Comparison of ENCODE assay signal across 25 mouse cellular contexts in the genomic region with DNA sequence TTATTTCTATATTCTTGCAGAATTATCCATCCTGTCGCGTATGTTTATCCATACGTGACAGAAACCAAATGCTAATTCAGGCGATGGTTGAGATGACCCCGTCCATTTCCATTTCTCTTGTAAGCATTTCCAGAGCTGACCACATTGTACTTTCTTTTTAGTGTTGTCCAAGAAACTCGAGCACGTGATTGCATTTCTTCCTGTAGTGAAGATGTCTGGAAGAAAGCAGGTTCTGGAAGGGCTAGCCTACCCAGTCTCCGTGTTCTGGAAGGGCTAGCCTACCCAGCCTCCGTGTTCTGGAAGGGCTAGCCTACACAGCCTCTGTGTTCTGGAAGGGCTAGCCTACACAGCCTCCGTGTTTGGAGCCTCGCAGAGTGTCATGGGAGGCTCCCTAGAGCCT. TPM values are rescaled to one million over a fixed set of nuclear protein-coding genes. Genes with fewer than 3 reads are reported as not detected.
DNase-seq lines count a peak whose midpoint lies in the region; ATAC-seq lines count a peak whose summit lies in the region.
"Had no signal": no experiment of that assay in that cellular context is flagged by ENCODE, and none has a peak within 500 bp of the region (broad histone marks: within the 10 kb centered on the region; RNA-seq: fewer than 3 reads in every experiment).

No protein-coding gene starts in this region.

- H3K4me2 ChIP-seq in forebrain, embryonic 15.5 days (replicated peaks): no peak overlapping the region
- no peak overlapping the region for H3K4me2 ChIP-seq in midbrain, embryonic 15.5 days
- peak overlapping the region; percentile 35 for H3K4me2 ChIP-seq in intestine, embryonic 15.5 days (replicated peaks)
- H3K4me2 ChIP-seq in stomach, embryonic 15.5 days: peak overlapping the region; percentile 14; the same call in 1 of the 2 replicates
- H3K4me2 ChIP-seq: hindbrain, embryonic 14.5 days; kidney, embryonic 15.5 days; limb, embryonic 13.5 days; liver, embryonic 12.5 days had no signal

- peaks cover 93% of the 10 kb centered on the region for H3K4me1 ChIP-seq in forebrain, embryonic 10.5 days
- H3K4me1 ChIP-seq in forebrain, embryonic 15.5 days: peaks cover 44% of the 10 kb centered on the region
- H3K4me1 ChIP-seq in midbrain, embryonic 10.5 days: peaks cover 87% of the 10 kb centered on the region
- H3K4me1 ChIP-seq in midbrain, embryonic 15.5 days: peaks cover 22% of the 10 kb centered on the region
- H3K4me1 ChIP-seq in intestine, embryonic 15.5 days (replicated peaks): peaks cover 33% of the 10 kb centered on the region
- H3K4me1 ChIP-seq in stomach, embryonic 15.5 days: peaks cover 39% of the 10 kb centered on the region

- no peak for ATAC-seq in forebrain, embryonic 15.5 days (replicated peaks)
- no peak for ATAC-seq in midbrain, embryonic 15.5 days (replicated peaks)
- ATAC-seq in intestine, embryonic 15.5 days: no peak; the same call in 1 of the 2 replicates
- peak; percentile 20; the same call in 1 of the 2 replicates for ATAC-seq in stomach, embryonic 15.5 days (ENCODE audit: insufficient read depth, low FRiP score, low read depth)
- ATAC-seq: liver, embryonic 12.5 days had no signal

- peak overlapping the region; percentile 26; the same call in 1 of the 2 replicates for H3K4me3 ChIP-seq in forebrain, embryonic 10.5 days
- H3K4me3 ChIP-seq in forebrain, embryonic 15.5 days: no peak overlapping the region
- peak overlapping the region; percentile 38 for H3K4me3 ChIP-seq in midbrain, embryonic 10.5 days
- no peak overlapping the region for H3K4me3 ChIP-seq in midbrain, embryonic 15.5 days
- no peak overlapping the region for H3K4me3 ChIP-seq in intestine, embryonic 15.5 days (replicated peaks)
- no peak overlapping the region for H3K4me3 ChIP-seq in stomach, embryonic 15.5 days (replicated peaks)
- H3K4me3 ChIP-seq: embryonic facial prominence, embryonic 10.5 days; kidney, embryonic 15.5 days; limb, embryonic 13.5 days; liver, embryonic 12.5 days had no signal

- H3K9ac ChIP-seq in forebrain, embryonic 15.5 days (replicated peaks): no peak overlapping the region
- no peak overlapping the region for H3K9ac ChIP-seq in midbrain, embryonic 15.5 days
- H3K9ac ChIP-seq in intestine, embryonic 15.5 days: no peak overlapping the region
- H3K9ac ChIP-seq in stomach, embryonic 15.5 days: no peak overlapping the region
- H3K9ac ChIP-seq: hindbrain, embryonic 14.5 days; kidney, embryonic 15.5 days; limb, embryonic 13.5 days; liver, embryonic 12.5 days had no signal

- H3K36me3 ChIP-seq in forebrain, embryonic 10.5 days (replicated peaks): no peaks in the 10 kb centered on the region
- no peaks in the 10 kb centered on the region for H3K36me3 ChIP-seq in forebrain, embryonic 15.5 days
- no peaks in the 10 kb centered on the region for H3K36me3 ChIP-seq in midbrain, embryonic 10.5 days
- no peaks in the 10 kb centered on the region for H3K36me3 ChIP-seq in midbrain, embryonic 15.5 days (replicated peaks)
- H3K36me3 ChIP-seq in intestine, embryonic 15.5 days: no peaks in the 10 kb centered on the region
- H3K36me3 ChIP-seq in stomach, embryonic 15.5 days: no peaks in the 10 kb centered on the region
- H3K36me3 ChIP-seq: embryonic facial prominence, embryonic 10.5 days; kidney, embryonic 15.5 days; limb, embryonic 13.5 days; liver, embryonic 12.5 days had no signal

- 87% methylated on average over 11 of the region's 11 CpGs for WGBS in forebrain, embryonic 10.5 days
- WGBS in forebrain, embryonic 15.5 days: 69% methylated on average over 11 of the region's 11 CpGs
- WGBS in midbrain, embryonic 10.5 days: 84% methylated on average over 11 of the region's 11 CpGs
- 70% methylated on average over 11 of the region's 11 CpGs for WGBS in midbrain, embryonic 15.5 days
- 48% methylated on average over 11 of the region's 11 CpGs for WGBS in intestine, embryonic 15.5 days
- 50% methylated on average over 11 of the region's 11 CpGs for WGBS in stomach, embryonic 15.5 days

- H3K9me3 ChIP-seq in forebrain, embryonic 10.5 days: no peaks in the 10 kb centered on the region
- H3K9me3 ChIP-seq in forebrain, embryonic 15.5 days: no peaks in the 10 kb centered on the region
- no peaks in the 10 kb centered on the region for H3K9me3 ChIP-seq in midbrain, embryonic 10.5 days (replicated peaks)
- no peaks in the 10 kb centered on the region for H3K9me3 ChIP-seq in midbrain, embryonic 15.5 days
- no peaks in the 10 kb centered on the region for H3K9me3 ChIP-seq in intestine, embryonic 15.5 days
- no peaks in the 10 kb centered on the region for H3K9me3 ChIP-seq in stomach, embryonic 15.5 days
- H3K9me3 ChIP-seq: embryonic facial prominence, embryonic 10.5 days; kidney, embryonic 15.5 days; limb, embryonic 13.5 days; liver, embryonic 12.5 days had no signal

- H3K27me3 ChIP-seq in forebrain, embryonic 10.5 days (ENCODE audit: poor library complexity, severe bottlenecking): peaks cover 12% of the 10 kb centered on the region
- H3K27me3 ChIP-seq in forebrain, embryonic 15.5 days: no peaks in the 10 kb centered on the region
- H3K27me3 ChIP-seq in midbrain, embryonic 10.5 days (ENCODE audit: low read depth, poor library complexity, severe bottlenecking): no peaks in the 10 kb centered on the region
- H3K27me3 ChIP-seq in midbrain, embryonic 15.5 days (replicated peaks): no peaks in the 10 kb centered on the region
- no peaks in the 10 kb centered on the region for H3K27me3 ChIP-seq in intestine, embryonic 15.5 days (replicated peaks)
- no peaks in the 10 kb centered on the region for H3K27me3 ChIP-seq in stomach, embryonic 15.5 days (replicated peaks)
- H3K27me3 ChIP-seq: liver, embryonic 12.5 days had no signal

- DNase-seq in forebrain, embryonic 10.5 days (ENCODE audit: extremely low spot score, low spot score): no peak
- no peak for DNase-seq in midbrain, embryonic 10.5 days (ENCODE audit: low spot score)
- DNase-seq in embryo, embryonic 9.5 days (ENCODE audit: extremely low spot score): no peak
- no peak for DNase-seq in frontal cortex, postnatal 14 days (ENCODE audit: low spot score in 2 of 2)
- DNase-seq: adrenal gland, postnatal 25 days; cerebellum, adult 8-10 months; gastrocnemius, postnatal 25 days; heart, postnatal 36 days; kidney, adult 11 months; kidney, postnatal 36 days; layer of hippocampus, postnatal 36 days; lung, adult 2 months; thymus, postnatal 14 days had no signal

- peak overlapping the region; percentile 80 for H3K27ac ChIP-seq in forebrain, embryonic 10.5 days
- no peak overlapping the region for H3K27ac ChIP-seq in forebrain, embryonic 15.5 days (replicated peaks)
- H3K27ac ChIP-seq in midbrain, embryonic 10.5 days (replicated peaks): peak overlapping the region; percentile 83
- no peak overlapping the region for H3K27ac ChIP-seq in midbrain, embryonic 15.5 days
- H3K27ac ChIP-seq in intestine, embryonic 15.5 days: peak overlapping the region; percentile 61
- H3K27ac ChIP-seq in stomach, embryonic 15.5 days: peak overlapping the region; percentile 81
- H3K27ac ChIP-seq: embryonic facial prominence, embryonic 10.5 days; hindbrain, embryonic 14.5 days; kidney, embryonic 15.5 days; limb, embryonic 13.5 days; liver, embryonic 12.5 days had no signal

RNA-seq across cellular contexts. Expression of a gene that starts 27.8 kb away (rescaled TPM):
- 0.39 and 0.67 TPM in 2 replicates for polyA plus RNA-seq in forebrain, embryonic 10.5 days (2016; fragmentation: Nextera tagmentation; extraction: Ambion mirVana)
- 0.22 TPM in 1 of 2 replicates, not detected in the other for polyA plus RNA-seq in forebrain, embryonic 15.5 days (2015; fragmentation: Nextera tagmentation; extraction: Ambion mirVana)
- polyA plus RNA-seq in midbrain, embryonic 10.5 days (2016; fragmentation: Nextera tagmentation; extraction: Ambion mirVana): 0.29 and 0.30 TPM in 2 replicates
- polyA plus RNA-seq in midbrain, embryonic 15.5 days (2015; fragmentation: Nextera tagmentation; extraction: Ambion mirVana): not detected in 2 replicates
- polyA plus RNA-seq in intestine, embryonic 15.5 days (2015; fragmentation: Nextera tagmentation; extraction: Ambion mirVana): 0.49 and 0.64 TPM in 2 replicates
- polyA plus RNA-seq in stomach, embryonic 15.5 days (2015; fragmentation: Nextera tagmentation; extraction: Ambion mirVana): 0.39 and 0.73 TPM in 2 replicates
- polyA plus RNA-seq: brain, embryonic 14.5 days; heart, embryonic 14.5 days; kidney, embryonic 15.5 days; liver, embryonic 12.5 days; lung, adult 2 months; small intestine, adult 2 months had no signal

RNA-seq across cellular contexts. Expression of a gene that starts 33.3 kb away (rescaled TPM):
- 20.3 and 24.1 TPM in 2 replicates for polyA plus RNA-seq in forebrain, embryonic 10.5 days (2016; fragmentation: Nextera tagmentation; extraction: Ambion mirVana)
- 5.6 and 7.2 TPM in 2 replicates for polyA plus RNA-seq in forebrain, embryonic 15.5 days (2015; fragmentation: Nextera tagmentation; extraction: Ambion mirVana)
- polyA plus RNA-seq in midbrain, embryonic 10.5 days (2016; fragmentation: Nextera tagmentation; extraction: Ambion mirVana): 19.8 and 21.5 TPM in 2 replicates
- polyA plus RNA-seq in midbrain, embryonic 15.5 days (2015; fragmentation: Nextera tagmentation; extraction: Ambion mirVana): 5.6 and 5.8 TPM in 2 replicates
- 30.2 and 32.1 TPM in 2 replicates for polyA plus RNA-seq in intestine, embryonic 15.5 days (2015; fragmentation: Nextera tagmentation; extraction: Ambion mirVana)
- 29.5 and 32.1 TPM in 2 replicates for polyA plus RNA-seq in stomach, embryonic 15.5 days (2015; fragmentation: Nextera tagmentation; extraction: Ambion mirVana)

Comparison
In these comparisons a context has a peak if more than half of its experiments do, and no peak if none do; other contexts are left out.
1. H3K27ac ChIP-seq: peak in forebrain, embryonic 10.5 days (single experiment), midbrain, embryonic 10.5 days (single experiment), intestine, embryonic 15.5 days (single experiment) and stomach, embryonic 15.5 days (single experiment); none in forebrain, embryonic 15.5 days (single experiment) and midbrain, embryonic 15.5 days (single experiment).
2. H3K4me3 ChIP-seq: peak in forebrain, embryonic 10.5 days (single experiment) and midbrain, embryonic 10.5 days (single experiment); none in forebrain, embryonic 15.5 days (single experiment), midbrain, embryonic 15.5 days (single experiment), intestine, embryonic 15.5 days (single experiment) and stomach, embryonic 15.5 days (single experiment).
3. H3K4me2 ChIP-seq: peak in intestine, embryonic 15.5 days (single experiment) and stomach, embryonic 15.5 days (single experiment); none in forebrain, embryonic 15.5 days (single experiment) and midbrain, embryonic 15.5 days (single experiment).